Mouse (Mus musculus): ENCODE results near the gene Mbnl1.
A peak's percentile ranks its signal among the peaks of the same experiment; 100 is the strongest.

Gene Mbnl1

DNA sequence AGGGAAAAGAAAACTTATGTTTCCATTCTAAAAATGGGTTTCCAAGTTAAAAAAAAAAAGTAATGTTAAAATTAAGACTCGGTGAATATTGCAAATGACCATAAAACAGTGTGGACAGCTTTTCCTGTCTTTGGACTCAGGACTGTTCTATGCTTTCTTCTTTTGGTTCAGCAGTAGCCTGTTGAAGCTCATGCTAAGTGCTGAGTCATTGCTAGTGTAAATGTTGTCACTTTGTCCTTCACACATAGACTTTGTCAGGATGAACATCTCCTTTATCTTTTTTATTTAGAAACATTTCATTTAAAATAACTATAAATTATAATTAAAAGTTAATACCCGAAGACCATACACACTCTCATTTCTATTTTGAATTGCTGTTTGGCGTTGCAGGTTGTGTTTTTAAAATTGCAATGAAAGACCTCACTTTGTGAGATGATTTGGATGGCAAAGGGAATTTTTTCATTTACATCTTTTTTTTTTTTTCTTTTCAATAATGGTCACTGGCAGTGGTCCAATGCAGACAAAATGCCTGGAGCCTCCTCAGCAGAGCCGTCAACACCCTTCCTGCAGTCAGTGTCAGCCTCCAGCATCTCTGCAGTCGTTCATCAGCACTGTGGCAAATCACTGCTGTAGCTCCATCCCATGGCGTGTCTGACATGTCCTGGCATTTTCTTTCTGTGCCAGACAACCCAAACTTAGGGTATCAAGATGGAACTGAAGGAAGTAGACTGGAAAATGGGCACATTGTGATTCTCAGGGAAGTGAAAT lies 96.4 kb downstream of the Mbnl1 start:
- no peak for DNase-seq (ENCODE audit: low read depth, low spot score)

GRCm38 (mm10) chr3:60569781-60570180 lies 97.2 kb downstream of the Mbnl1 start:
- no peak for DNase-seq (ENCODE audit: low read depth, low spot score)

GRCm38 (mm10) chr3:60570491-60571022 lies 97.9 kb downstream of the Mbnl1 start:
- no peak for DNase-seq (ENCODE audit: low read depth, low spot score)

DNA sequence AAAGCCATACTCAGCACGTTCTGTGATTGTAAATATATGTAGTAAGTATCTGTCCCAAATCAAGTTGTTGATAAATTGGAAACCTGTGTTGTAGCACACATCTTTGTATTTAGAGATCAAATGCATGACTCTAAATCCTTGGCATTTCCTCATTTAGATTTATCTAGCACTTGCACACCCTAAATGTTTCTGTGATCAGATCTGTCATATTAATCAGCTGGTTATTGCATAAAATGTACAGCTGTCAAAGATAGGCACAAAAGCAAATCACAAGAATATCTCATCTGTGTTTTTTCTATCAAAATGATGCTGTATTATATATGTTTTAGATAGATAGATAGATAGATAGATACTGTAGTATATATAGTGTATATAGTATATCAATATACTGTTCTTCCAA lies 98.9 kb downstream of the Mbnl1 start:
- DNase-seq (ENCODE audit: low read depth, low spot score), result no peak

- DNase-seq (ENCODE audit: low read depth, low spot score), result no peak
Measured at GRCm38 (mm10) chr3:60574199-60574598, 101.6 kb downstream of the Mbnl1 start.

DNA sequence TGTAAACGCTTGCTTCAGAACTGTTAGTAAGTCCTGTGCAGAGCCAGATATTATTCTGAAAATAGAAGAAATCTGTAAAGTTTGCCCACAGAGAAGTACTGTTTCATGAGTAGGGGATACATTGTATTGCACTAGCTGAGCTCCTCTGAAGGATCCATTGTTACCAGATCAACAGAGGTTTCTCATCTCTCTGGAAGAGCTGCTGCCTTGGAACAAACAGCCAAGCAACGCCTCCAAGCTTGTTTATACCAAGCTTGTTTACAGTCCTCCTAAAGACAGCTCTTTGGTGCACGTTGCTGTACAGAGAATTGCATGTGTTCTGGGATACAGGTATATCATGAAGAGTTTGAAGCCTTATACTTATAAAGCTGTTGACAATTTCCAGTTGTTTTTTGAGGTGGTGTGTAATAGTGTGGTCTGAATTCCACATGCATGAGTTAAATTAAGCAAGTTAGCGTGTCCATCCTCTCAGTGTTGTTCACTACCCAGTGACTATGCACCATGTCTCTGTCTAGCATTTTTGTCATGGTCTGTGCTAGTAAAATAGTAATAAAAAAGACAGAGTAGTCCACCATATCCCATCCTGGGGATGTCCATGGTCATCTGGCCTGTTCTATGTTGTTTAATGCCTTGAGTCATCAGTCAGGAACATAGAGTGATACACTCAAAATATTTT lies 102.4 kb downstream of the Mbnl1 start:
- DNase-seq (ENCODE audit: low read depth, low spot score), result no peak

DNA sequence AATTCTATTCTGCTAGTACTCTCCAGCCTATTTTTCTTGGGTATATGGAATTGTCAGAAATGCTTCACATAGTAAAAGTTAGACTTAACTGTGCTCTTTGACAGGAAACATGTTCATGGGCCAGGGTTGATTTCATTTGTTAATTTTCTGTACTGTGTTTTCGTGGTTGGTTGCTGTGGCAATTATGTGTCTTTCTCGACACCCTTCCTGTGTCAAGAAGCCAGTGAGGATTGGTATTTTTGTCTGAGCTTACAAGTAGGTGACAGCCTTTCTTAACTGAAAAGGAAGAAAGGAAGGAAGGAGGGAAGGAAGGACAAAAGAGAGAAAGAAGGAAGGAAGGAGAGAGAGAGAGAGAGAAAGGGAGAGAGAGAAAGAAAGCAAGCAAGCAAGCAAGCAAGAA lies 103.3 kb downstream of the Mbnl1 start:
- no peak for DNase-seq (ENCODE audit: low read depth, low spot score)

- no peak for DNase-seq (ENCODE audit: low read depth, low spot score)
Measured at GRCm38 (mm10) chr3:60576366-60577046, 103.9 kb downstream of the Mbnl1 start.

- no peak for DNase-seq (ENCODE audit: low read depth, low spot score)
Measured at GRCm38 (mm10) chr3:60579880-60580279, 107.2 kb downstream of the Mbnl1 start.

GRCm38 (mm10) chr3:60580699-60581098 lies 108.1 kb downstream of the Mbnl1 start:
- no peak for DNase-seq (ENCODE audit: low read depth, low spot score)

- DNase-seq (ENCODE audit: low read depth, low spot score), result no peak
Measured at GRCm38 (mm10) chr3:60582154-60582553, 109.5 kb downstream of the Mbnl1 start.

- no peak for DNase-seq (ENCODE audit: low read depth, low spot score)
Measured at GRCm38 (mm10) chr3:60582620-60583019, 110.0 kb downstream of the Mbnl1 start.

DNA sequence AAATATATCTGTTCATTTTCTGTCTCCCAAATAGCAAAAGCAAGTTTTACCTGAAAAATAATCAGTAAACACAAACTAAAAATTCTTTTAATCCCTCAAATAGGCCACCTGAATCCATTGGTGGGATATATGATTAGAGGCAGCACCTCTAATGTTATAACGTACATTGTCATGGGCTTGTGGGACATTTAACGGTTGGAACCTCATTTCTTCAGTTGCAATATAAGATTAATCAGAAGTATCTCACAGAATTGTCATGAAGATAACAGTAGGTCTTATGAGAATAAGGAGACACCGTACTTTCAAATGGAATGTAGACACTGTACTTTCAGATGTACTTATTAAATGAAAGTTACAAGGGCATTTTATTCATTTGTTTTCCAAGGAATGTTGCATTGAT lies 112.1 kb downstream of the Mbnl1 start:
- DNase-seq (ENCODE audit: low read depth, low spot score), result no peak

- no peak for DNase-seq (ENCODE audit: low read depth, low spot score)
Measured at GRCm38 (mm10) chr3:60586046-60586445, 113.4 kb downstream of the Mbnl1 start.

GRCm38 (mm10) chr3:60587149-60587548 lies 114.5 kb downstream of the Mbnl1 start:
- DNase-seq (ENCODE audit: low read depth, low spot score), result no peak

DNA sequence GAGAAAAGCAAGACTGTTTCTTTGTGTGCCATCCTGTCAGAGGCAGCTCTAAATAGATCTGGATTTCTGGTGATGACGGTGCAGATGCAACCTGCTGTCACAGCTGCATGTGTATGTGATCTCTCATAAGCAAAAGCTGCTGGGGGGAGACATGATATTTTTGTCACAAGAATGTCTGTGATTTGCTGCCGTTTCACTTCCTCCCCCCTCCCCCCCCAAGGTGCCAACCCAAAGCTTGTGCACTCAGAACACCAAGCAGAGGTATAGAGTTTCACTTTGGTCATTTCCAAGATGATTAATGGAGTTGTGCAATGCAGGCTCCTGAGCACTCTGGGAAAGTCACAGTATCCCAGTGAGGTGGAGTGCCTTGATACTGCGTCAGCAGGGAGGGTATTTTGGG lies 116.7 kb downstream of the Mbnl1 start:
- DNase-seq (ENCODE audit: low read depth, low spot score), result no peak

DNA sequence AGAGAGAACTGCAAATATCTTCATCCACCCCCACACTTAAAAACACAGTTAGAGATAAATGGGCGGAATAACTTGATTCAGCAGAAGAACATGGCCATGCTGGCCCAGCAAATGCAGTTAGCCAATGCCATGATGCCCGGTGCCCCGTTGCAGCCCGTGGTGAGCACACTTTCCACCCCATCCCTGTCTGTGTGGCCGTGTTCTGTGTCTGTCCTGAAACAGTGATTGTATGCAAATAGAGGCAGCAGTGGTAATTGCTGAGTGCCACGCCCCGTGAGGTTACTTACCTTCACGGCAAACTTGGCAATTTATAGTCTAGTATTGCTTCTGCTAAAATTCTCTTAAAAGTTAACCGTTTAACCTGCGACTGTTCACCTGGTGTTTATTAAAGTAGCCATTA lies 123.0 kb downstream of the Mbnl1 start:
- no peak for DNase-seq (ENCODE audit: low read depth, low spot score)

GRCm38 (mm10) chr3:60596985-60597384 lies 124.4 kb downstream of the Mbnl1 start:
- DNase-seq (ENCODE audit: low read depth, low spot score), result no peak

DNA sequence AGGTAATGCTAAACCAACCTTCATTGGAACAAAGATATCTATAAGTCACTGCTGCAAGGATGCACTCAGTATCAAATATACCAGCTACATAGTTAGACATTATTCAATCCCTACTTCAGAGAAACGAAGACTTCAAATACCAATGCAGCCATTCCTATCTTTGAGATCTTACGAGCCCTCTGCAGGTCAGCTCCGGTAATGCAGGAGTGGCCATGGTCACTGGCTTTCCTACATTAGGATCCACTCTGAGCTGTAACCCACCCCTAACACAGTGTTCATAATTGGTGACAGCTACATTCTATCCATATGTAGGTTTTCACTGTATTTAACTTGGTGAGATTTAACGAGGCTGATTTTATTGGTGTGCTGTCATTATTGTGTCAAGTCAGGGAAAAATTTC lies 129.1 kb downstream of the Mbnl1 start:
- peak; percentile 43 for DNase-seq (ENCODE audit: low read depth, low spot score)

DNA sequence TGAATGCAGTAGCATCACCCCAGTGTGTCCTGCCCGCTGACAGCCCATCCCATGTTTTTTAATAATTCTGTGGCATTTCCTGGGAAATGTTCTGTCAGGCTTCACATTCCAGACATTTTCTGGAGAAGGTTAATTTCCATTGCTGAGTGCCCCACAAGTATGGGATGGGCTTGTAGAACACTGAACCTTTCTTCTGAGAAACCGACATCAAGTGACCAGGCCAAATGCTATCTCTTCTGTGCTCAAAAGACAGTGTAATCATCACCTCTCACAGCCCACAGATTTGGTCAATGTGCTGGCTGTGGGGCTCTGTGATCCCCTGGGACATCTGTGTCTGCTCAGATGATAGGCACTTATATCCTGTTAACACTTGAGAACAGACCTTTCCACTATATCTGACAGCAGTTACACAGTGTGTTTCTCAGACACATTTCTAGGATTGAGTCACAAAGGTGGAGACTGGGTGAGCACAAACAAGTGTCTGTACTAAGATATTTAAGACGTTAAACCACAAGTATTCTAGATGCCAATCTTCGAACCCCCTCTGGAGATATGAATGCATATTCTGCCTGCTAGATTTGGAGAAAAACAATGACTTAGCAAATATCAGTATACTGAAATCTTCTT lies 130.4 kb downstream of the Mbnl1 start:
- no peak for DNase-seq (ENCODE audit: low read depth, low spot score)

DNA sequence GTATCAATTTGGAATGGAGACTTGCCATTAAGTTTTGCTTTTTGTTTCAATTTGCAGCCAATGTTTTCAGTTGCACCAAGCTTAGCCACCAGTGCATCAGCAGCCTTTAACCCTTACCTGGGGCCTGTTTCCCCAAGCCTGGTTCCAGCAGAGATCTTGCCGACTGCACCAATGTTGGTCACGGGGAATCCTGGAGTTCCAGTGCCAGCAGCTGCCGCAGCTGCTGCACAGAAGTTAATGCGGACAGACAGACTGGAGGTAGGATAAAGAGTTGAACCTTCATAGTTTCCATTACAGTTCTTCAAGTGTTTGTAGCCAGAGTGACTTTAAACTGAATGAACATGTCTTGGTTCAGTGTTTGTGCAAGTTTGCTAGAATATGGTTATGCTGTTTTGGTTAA lies 131.0 kb downstream of the Mbnl1 start:
- no peak for DNase-seq (ENCODE audit: low read depth, low spot score)

DNA sequence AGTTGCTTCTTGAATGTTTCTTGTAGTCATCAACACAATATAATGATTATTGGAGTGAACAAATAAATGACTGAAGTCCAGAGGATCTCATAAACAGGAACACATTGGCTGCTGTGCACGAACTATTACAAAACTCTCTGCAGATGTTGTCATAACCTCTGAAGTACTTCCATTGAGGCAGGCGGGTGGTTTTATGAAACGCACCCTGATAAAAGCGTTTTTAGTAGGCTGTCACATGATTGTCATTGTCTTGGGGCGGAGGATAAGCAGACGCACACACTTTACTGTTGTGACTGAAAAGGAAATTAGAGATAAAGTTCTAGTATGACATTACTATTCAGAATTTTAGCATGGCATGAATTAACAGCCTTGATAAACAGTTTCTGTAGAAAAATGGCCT lies 131.6 kb downstream of the Mbnl1 start:
- DNase-seq (ENCODE audit: low read depth, low spot score), result no peak
